Mouse (Mus musculus): ENCODE data around the gene Mars2. TPM values are rescaled to one million over a fixed set of nuclear protein-coding genes. Genes with fewer than 3 reads are reported as not detected.

Mars2 gene
- polyA plus RNA-seq, 1 experiment from 2014 or later: 4.0 TPM

GRCm38 (mm10) chr1:55264385-55264784 is 27.4 kb downstream of the Mars2 start:
- Histone ChIP-seq H3K4me3 (ENCODE audit: low read depth, low read length) (no peak overlapping the region), H3K27me3 (ENCODE audit: control insufficient read depth, insufficient read depth, low read length) (no peaks in the 10 kb centered on the region), H3K27ac (ENCODE audit: low read depth, low read length) (no peak overlapping the region), H3K9me3 (replicated peaks; ENCODE audit: control insufficient read depth, low read length) (no peaks in the 10 kb centered on the region), H3K4me1 (ENCODE audit: control insufficient read depth, insufficient read depth, low read length) (no peaks in the 10 kb centered on the region), H3K4me2 (no peak overlapping the region), H3K9ac (ENCODE audit: low read depth, low read length) (no peak overlapping the region), H3K36me3 (ENCODE audit: control insufficient read depth, insufficient read depth, low read length) (no peaks in the 10 kb centered on the region)
- 5% methylated on average over 2 of the region's 2 CpGs for WGBS (ENCODE audit: insufficient replicate concordance)
- no peak for ATAC-seq (replicated peaks; ENCODE audit: insufficient number of reproducible peaks, low FRiP score, low TSS enrichment)

- H3K4me1 ChIP-seq (ENCODE audit: control insufficient read depth, insufficient read depth, low read length): no peaks in the 10 kb centered on the region
- H3K36me3 ChIP-seq (ENCODE audit: control insufficient read depth, insufficient read depth, low read length): no peaks in the 10 kb centered on the region
- H3K4me3 ChIP-seq (ENCODE audit: low read depth, low read length): no peak overlapping the region
- no peaks in the 10 kb centered on the region for H3K9me3 ChIP-seq (replicated peaks; ENCODE audit: control insufficient read depth, low read length)
- ATAC-seq (replicated peaks; ENCODE audit: insufficient number of reproducible peaks, low FRiP score, low TSS enrichment): no peak
- no peak overlapping the region for H3K4me2 ChIP-seq
- H3K27ac ChIP-seq (ENCODE audit: low read depth, low read length): no peak overlapping the region
- H3K9ac ChIP-seq (ENCODE audit: low read depth, low read length): no peak overlapping the region
- WGBS (ENCODE audit: insufficient replicate concordance): 64% methylated on average over 2 of the region's 2 CpGs
- H3K27me3 ChIP-seq (ENCODE audit: control insufficient read depth, insufficient read depth, low read length): no peaks in the 10 kb centered on the region
Measured at GRCm38 (mm10) chr1:55265447-55265846, 28.5 kb downstream of the Mars2 start.

GRCm38 (mm10) chr1:55279081-55279480 is 42.1 kb downstream of the Mars2 start:
- H3K4me2 ChIP-seq: no peak overlapping the region
- H3K36me3 ChIP-seq (ENCODE audit: control insufficient read depth, insufficient read depth, low read length): no peaks in the 10 kb centered on the region
- H3K9ac ChIP-seq (ENCODE audit: low read depth, low read length): no peak overlapping the region
- WGBS (ENCODE audit: insufficient replicate concordance): 78% methylated on average over 9 of the region's 9 CpGs
- no peak overlapping the region for H3K4me3 ChIP-seq (ENCODE audit: low read depth, low read length)
- H3K27me3 ChIP-seq (ENCODE audit: control insufficient read depth, insufficient read depth, low read length): no peaks in the 10 kb centered on the region
- ATAC-seq (replicated peaks; ENCODE audit: insufficient number of reproducible peaks, low FRiP score, low TSS enrichment): no peak
- no peak overlapping the region for H3K27ac ChIP-seq (ENCODE audit: low read depth, low read length)
- H3K9me3 ChIP-seq (replicated peaks; ENCODE audit: control insufficient read depth, low read length): no peaks in the 10 kb centered on the region
- no peaks in the 10 kb centered on the region for H3K4me1 ChIP-seq (ENCODE audit: control insufficient read depth, insufficient read depth, low read length)

Other genes with a start within 250 kb of the Mars2 start
- gene Sf3b1, start 209.7 kb upstream of the Mars2 start, polyA plus RNA-seq (2014; fragmentation: Nextera tagmentation; extraction: Ambion mirVana): 202 and 234 TPM in 2 replicates
- 27.5 and 29.2 TPM in 2 replicates for gene Coq10b, start 184.4 kb upstream of the Mars2 start, polyA plus RNA-seq (2014; fragmentation: Nextera tagmentation; extraction: Ambion mirVana)
- 428 and 433 TPM in 2 replicates for gene Hspe1, start 149.0 kb upstream of the Mars2 start, polyA plus RNA-seq (2014; fragmentation: Nextera tagmentation; extraction: Ambion mirVana)
- 452 and 498 TPM in 2 replicates for gene Hspd1, start 148.9 kb upstream of the Mars2 start, polyA plus RNA-seq (2014; fragmentation: Nextera tagmentation; extraction: Ambion mirVana)
- gene Mob4, start 105.9 kb upstream of the Mars2 start, polyA plus RNA-seq (2014; fragmentation: Nextera tagmentation; extraction: Ambion mirVana): 119 and 120 TPM in 2 replicates
- 4.8 and 6.3 TPM in 2 replicates for gene Rftn2, start 10.4 kb upstream of the Mars2 start, polyA plus RNA-seq (2014; fragmentation: Nextera tagmentation; extraction: Ambion mirVana)
- 0.20 and 0.33 TPM in 2 replicates for gene Boll, start 126.3 kb downstream of the Mars2 start, polyA plus RNA-seq (2014; fragmentation: Nextera tagmentation; extraction: Ambion mirVana)
- 0.70 and 1.1 TPM in 2 replicates for gene Plcl1, start 168.7 kb downstream of the Mars2 start, polyA plus RNA-seq (2014; fragmentation: Nextera tagmentation; extraction: Ambion mirVana)